Mouse (Mus musculus) stomach, postnatal 0 days (tissue): ENCODE results near the gene Sdr42e1. TPM values are rescaled to one million over a fixed set of nuclear protein-coding genes. Genes with fewer than 3 reads are reported as not detected.

Experiments
- ATAC-seq: fragments of 200-750 bp; cut with Nextera tagmentation; 2 replicates; pipeline ENCODE4 v1.8.0; 2017; ENCODE audit not compliant: low FRiP score, low TSS enrichment
- DNase-seq: peaks from one replicate; pipeline ENCODE4 v3.0.0-alpha.2; 2016; ENCODE audit warnings: low spot score
- H3K27ac ChIP-seq: fragments of 300-500 bp; sonication (generic); replicated peaks from 2 replicates; pipeline ENCODE4 v1.5.1; 2014; ENCODE audit warnings: mild to moderate bottlenecking, control low read depth
- H3K27me3 ChIP-seq: fragments of 300-500 bp; sonication (generic); 2 replicates; pipeline ENCODE4 v1.6.1; 2014; ENCODE audit warnings: low read length; ENCODE audit not compliant: control insufficient read depth, insufficient read depth
- H3K36me3 ChIP-seq: fragments of 300-500 bp; sonication (generic); 2 replicates; pipeline ENCODE4 v1.6.1; 2014; ENCODE audit warnings: low read length, mixed read lengths; ENCODE audit not compliant: control insufficient read depth, insufficient read depth
- H3K4me1 ChIP-seq: fragments of 300-500 bp; sonication (generic); replicated peaks from 2 replicates; pipeline ENCODE4 v1.6.1; 2014; ENCODE audit warnings: antibody characterized with exemption; ENCODE audit not compliant: control insufficient read depth, insufficient read depth
- H3K4me2 ChIP-seq: fragments of 300-500 bp; sonication (generic); replicated peaks from 2 replicates; pipeline ENCODE4 v1.6.1; 2014; ENCODE audit warnings: low read depth, mild to moderate bottlenecking, control low read depth, moderate library complexity
- H3K4me3 ChIP-seq: fragments of 300-500 bp; sonication (generic); 2 replicates; pipeline ENCODE4 v1.5.1; 2014; ENCODE audit warnings: low read depth, low read length, control low read depth
- H3K9ac ChIP-seq: fragments of 300-500 bp; sonication (generic); 2 replicates; pipeline ENCODE4 v1.6.1; 2014; ENCODE audit warnings: mild to moderate bottlenecking, low read length, control low read depth, mixed read lengths
- H3K9me3 ChIP-seq: fragments of 300-500 bp; sonication (generic); 2 replicates; pipeline ENCODE4 v1.6.1; 2016; ENCODE audit warnings: low read length; ENCODE audit not compliant: control insufficient read depth
- CTCF ChIP-seq: IDR thresholded peaks from 2 replicates; pipeline ENCODE4 v1.5.1; 2016; ENCODE audit warnings: antibody characterized with exemption, low read depth, mild to moderate bottlenecking, moderate library complexity
- EP300 ChIP-seq: optimal IDR thresholded peaks from 2 replicates; pipeline ENCODE3; 2016; ENCODE audit warnings: antibody characterized with exemption
- WGBS: fragments of 180-500 bp; shearing (Covaris S2); extraction: QIAGEN DNeasy Blood & Tissue Kit; methylation state at CpG from one replicate; pipeline ENCODE4 v1.1.7; 2014; 5-methylcytosine and 5-hydroxymethylcytosine counted together
- polyA plus RNA-seq: library from polyadenylated mRNA; unstranded; fragments of >200 nt; fragmentation: Nextera tagmentation; extraction: Ambion mirVana; gene quantifications from 2 replicates; pipeline ENCODE4 v1.2.1, GENCODE M21; 2015

Sdr42e1 gene
- polyA plus RNA-seq: 24.2 and 28.8 TPM in 2 replicates

DNA sequence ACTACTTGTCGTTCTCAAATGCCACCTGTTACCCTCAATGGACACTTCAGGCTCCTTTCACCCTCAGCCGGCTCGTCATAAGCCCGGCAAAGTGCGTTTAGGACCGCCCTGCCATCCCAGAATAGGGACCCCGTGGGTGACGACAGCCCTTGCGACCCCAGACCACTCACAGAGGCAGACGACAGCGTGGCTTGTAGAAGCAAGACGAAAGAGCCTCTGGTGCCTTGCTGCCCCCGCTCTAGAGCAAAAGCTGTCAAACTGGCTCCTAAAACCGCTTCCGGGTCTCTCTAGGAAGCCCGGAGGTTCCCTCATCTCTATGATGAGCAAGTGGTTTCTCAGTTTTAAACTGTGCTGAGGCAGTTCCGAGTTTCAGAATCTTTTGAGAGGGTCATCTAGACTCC, at the start of gene Sdr42e1:
TSS of gene Sdr42e1 (minus strand) at position 260 of the 401 bp plus-strand sequence.
- 7% methylated on average over 17 of the region's 17 CpGs for WGBS
- ATAC-seq: peak; percentile 58; the same call in 1 of the 2 replicates

DNA sequence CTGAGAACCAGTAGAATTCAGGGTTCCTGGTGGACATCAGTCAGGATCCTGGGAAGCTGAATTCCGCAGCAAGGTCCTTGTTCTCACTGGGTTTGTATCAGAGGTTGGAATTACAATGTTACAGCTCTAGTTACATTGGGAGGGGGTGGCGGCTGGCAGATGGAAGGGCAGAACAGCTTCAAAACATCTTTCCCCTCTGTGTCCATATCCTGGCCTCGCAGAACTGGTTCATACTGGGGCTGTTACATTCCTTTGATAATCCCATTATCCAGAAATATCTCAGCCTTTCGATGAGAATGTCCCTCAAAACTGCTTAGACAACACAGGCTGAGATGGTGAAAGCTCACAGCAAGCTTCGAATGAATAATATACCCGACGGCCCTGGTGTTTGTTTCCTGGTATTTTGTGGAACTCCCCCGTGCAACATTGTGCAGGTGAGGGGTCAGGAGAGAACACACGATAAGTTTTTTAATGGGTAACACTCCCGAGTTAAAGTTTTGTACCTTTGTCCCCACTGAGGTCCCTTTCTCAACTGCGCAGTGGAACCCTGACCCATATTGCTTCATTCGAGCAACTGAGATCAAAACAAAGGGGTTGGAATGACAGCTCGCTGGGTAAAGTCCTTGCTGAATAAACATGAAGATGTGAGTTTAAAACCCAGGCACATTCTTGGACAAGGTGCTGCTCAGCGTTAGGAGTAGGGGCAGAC, 44.8 kb upstream of the Sdr42e1 start:
- Histone ChIP-seq H3K4me3 (no peak overlapping the region), H3K27me3 (no peaks in the 10 kb centered on the region), H3K4me1 (no peaks in the 10 kb centered on the region), H3K9ac (no peak overlapping the region), H3K27ac (peak overlapping the region; percentile 36), H3K9me3 (no peaks in the 10 kb centered on the region), H3K36me3 (no peaks in the 10 kb centered on the region), H3K4me2 (no peak overlapping the region)
- TF ChIP-seq EP300 (no peak), CTCF (no peak)
- ATAC-seq (peak; percentile 59), DNase-seq (no peak)
- WGBS: 48% methylated on average over 14 of the region's 14 CpGs

More for the DNA sequence above, at the start of gene Sdr42e1:
- no peaks in the 10 kb centered on the region for H3K36me3 ChIP-seq
- peak within 1 kb of the TSS; percentile 70 for H3K9ac ChIP-seq
- H3K27me3 ChIP-seq: no peaks in the 10 kb centered on the region
- peak within 1 kb of the TSS; percentile 78 for H3K27ac ChIP-seq
- H3K4me3 ChIP-seq: peak within 1 kb of the TSS; percentile 59
- TF ChIP-seq EP300 (no peak), CTCF (no peak)
- DNase-seq: peak; percentile 80
- H3K4me1 ChIP-seq: no peaks in the 10 kb centered on the region
- peak within 1 kb of the TSS; percentile 75 for H3K4me2 ChIP-seq
- H3K9me3 ChIP-seq: no peaks in the 10 kb centered on the region

DNA sequence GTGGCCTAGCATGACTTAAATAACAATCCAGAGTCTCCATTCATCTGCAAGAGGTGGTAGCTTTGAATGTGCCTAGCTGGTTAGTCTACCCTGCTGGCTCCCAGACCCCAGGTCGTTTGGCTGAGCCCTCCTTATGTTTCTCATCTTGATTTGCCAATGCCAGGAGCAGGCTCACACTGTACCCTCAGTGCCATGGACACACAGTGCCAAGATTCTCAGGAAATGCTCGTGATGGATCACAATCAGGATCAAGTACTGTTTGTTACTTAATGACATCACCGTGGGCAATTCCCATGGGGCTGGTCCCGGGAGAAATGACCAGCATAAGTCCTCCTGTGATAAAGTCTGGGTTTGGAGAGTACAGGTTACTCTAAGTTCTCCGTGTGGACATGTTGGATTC, 42.4 kb upstream of the Sdr42e1 start:
- WGBS: 61% methylated on average over 5 of the region's 5 CpGs
- ATAC-seq (no peak), DNase-seq (no peak)
- Histone ChIP-seq H3K27ac (0 out of 2 replicates have a peak overlapping the region, but pooled peaks have one; percentile 18), H3K4me2 (no peak overlapping the region), H3K4me1 (no peaks in the 10 kb centered on the region), H3K9ac (no peak overlapping the region), H3K36me3 (no peaks in the 10 kb centered on the region), H3K4me3 (no peak overlapping the region), H3K9me3 (no peaks in the 10 kb centered on the region), H3K27me3 (no peaks in the 10 kb centered on the region)
- no peak for TF ChIP-seq CTCF
- no peak for TF ChIP-seq EP300

DNA sequence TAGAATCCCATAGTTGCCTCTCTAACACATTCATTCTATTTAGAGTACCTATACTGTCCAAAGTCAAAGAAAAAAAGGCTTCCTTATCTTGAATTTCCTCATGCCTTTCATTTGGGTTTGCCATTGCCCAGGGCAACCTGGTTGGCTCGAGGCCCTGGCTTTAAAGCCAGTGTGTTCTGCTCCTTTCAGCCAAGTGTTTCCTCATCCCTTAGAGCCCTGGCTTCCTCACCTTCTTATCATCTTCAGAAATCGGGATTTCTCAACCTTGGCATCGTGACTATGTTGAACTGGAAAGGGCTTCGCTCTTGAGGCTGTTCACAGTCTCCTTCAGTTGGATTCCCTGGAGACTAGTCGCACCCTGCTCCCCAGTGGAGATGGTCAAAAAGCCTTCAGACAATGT, 41.1 kb upstream of the Sdr42e1 start:
- TF ChIP-seq EP300: no peak
- no peak for TF ChIP-seq CTCF
- Histone ChIP-seq H3K27ac (peak overlapping the region; percentile 58), H3K4me2 (no peak overlapping the region), H3K4me3 (no peak overlapping the region), H3K9me3 (no peaks in the 10 kb centered on the region), H3K36me3 (no peaks in the 10 kb centered on the region), H3K9ac (no peak overlapping the region), H3K4me1 (no peaks in the 10 kb centered on the region), H3K27me3 (no peaks in the 10 kb centered on the region)
- WGBS: 84% methylated on average over 5 of the region's 5 CpGs
- peak; percentile 37 for DNase-seq
- no peak for ATAC-seq

DNA sequence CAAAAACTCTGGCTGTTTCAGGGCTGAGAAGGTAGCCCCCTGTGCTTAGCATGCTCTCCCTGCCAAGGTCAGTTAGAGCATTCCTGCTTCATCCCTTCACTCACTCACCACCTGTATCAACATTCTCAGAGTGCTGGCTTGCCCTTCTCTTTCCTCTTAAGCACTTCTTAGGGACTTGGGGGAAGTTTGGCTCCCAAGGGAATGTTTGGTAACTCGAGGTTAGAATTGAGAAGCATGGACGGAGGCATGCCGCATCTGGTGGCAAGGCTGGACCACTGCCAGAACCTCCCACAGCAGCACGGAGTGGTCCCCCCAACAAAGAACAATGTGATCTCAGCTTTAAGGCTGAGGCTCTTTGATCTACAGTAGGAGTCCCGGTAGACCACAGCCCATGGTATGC, 38.7 kb upstream of the Sdr42e1 start:
- Histone ChIP-seq H3K27ac (no peak overlapping the region), H3K9me3 (no peaks in the 10 kb centered on the region), H3K9ac (no peak overlapping the region), H3K4me3 (no peak overlapping the region), H3K27me3 (no peaks in the 10 kb centered on the region), H3K36me3 (no peaks in the 10 kb centered on the region), H3K4me1 (no peaks in the 10 kb centered on the region), H3K4me2 (no peak overlapping the region)
- no peak for ATAC-seq
- TF ChIP-seq CTCF (no peak), EP300 (no peak)
- WGBS: 37% methylated on average over 5 of the region's 5 CpGs
- no peak for DNase-seq

DNA sequence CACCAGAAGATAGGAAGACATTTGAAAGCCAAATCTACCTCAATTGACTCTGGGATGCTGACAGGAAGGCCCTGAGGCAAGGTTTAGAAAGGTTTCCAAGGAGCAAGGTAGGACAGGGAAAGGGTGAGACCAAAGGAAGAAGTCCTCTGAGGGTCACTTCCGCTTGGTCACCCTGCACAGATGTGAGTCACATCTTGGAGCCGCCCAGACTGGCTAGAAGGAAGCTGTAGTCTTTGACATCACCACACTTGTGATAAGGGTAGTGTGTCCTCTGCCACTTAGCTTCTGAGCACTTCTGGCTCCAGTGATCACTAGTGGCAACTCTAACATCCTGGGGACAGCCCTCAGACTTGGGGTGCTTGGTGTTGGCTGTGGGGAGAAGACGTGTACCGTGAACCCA, 32.7 kb upstream of the Sdr42e1 start:
- Histone ChIP-seq H3K4me2 (no peak overlapping the region), H3K9me3 (no peaks in the 10 kb centered on the region), H3K4me3 (no peak overlapping the region), H3K4me1 (no peaks in the 10 kb centered on the region), H3K27me3 (no peaks in the 10 kb centered on the region), H3K36me3 (no peaks in the 10 kb centered on the region), H3K9ac (no peak overlapping the region), H3K27ac (no peak overlapping the region)
- WGBS: 85% methylated on average over 4 of the region's 4 CpGs
- peak; percentile 52 for DNase-seq
- TF ChIP-seq CTCF: no peak
- ATAC-seq: peak; percentile 84
